Mouse (Mus musculus) lung, postnatal 0 days (tissue): ENCODE measurements around the gene Galm.

Experiments used
- CTCF ChIP-seq: IDR thresholded peaks from 2 replicates; pipeline ENCODE4 v1.5.1; 2016; ENCODE audit warnings: antibody characterized with exemption, mild to moderate bottlenecking
- EP300 ChIP-seq: IDR thresholded peaks from 2 replicates; pipeline ENCODE4 v1.6.1; 2016; ENCODE audit warnings: antibody characterized with exemption, mild to moderate bottlenecking, control low read depth

DNA sequence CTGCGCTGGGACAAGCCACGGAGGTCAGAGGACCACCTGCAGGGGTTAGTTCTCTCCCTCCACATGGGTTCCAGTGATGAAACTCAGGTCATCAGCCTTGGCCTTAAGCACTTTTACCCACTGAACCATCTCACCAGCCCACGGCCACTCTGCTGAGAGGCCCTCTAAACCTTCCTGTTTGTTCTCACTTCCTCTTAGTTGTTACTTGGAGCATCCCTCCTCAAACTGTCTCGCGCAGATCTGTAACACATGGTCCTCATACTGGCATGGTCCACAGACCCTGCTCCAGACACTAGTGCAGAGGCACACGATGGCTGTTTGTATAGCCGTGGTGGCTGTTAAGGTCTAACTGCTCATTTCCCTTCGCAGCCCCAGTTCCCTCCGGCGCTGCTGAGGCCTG, 56.3 kb downstream of the Galm start:
- TF ChIP-seq CTCF = no peak
- TF ChIP-seq EP300 = no peak
